Mouse (Mus musculus): ENCODE measurements around the gene Osbpl3. TPM values are rescaled to one million over a fixed set of nuclear protein-coding genes. Genes with fewer than 3 reads are reported as not detected.

Gene Osbpl3
- polyA plus RNA-seq, 1 experiment from 2014 or later, result 15.1 TPM

DNA sequence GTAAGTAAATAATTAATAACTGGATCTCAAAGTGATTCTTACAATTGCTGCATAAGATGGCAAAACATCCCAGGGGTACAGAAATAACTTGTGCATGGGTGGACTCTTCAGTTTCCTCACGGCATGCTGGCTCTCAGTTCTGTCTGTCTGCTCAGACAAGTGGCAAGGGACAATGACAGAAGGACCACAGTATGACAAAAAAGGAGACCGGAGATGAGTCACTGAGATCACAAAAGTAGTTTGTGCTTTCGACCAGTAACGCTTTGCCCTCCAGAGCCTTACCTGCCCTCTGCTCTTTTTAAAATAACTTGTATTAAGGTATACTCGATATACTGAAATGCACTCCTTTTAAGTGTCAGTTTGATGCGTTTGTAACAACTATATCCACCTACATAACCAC is 55.8 kb downstream of the Osbpl3 start:
- no peaks in the 10 kb centered on the region for H3K9me3 ChIP-seq
- H3K27me3 ChIP-seq, result no peaks in the 10 kb centered on the region
- H3K4me3 ChIP-seq, result no peak overlapping the region
- ATAC-seq (ENCODE audit: insufficient number of reproducible peaks, insufficient read depth, low FRiP score, low TSS enrichment, low read depth), result no peak
- H3K27ac ChIP-seq, result no peak overlapping the region
- H3K4me1 ChIP-seq, result peaks cover 15% of the 10 kb centered on the region; the same call in 1 of the 2 replicates
- no peak overlapping the region for H3K9ac ChIP-seq
- WGBS, result 87% methylated on average over 6 of the region's 6 CpGs
- no peak overlapping the region for H3K4me2 ChIP-seq
- H3K36me3 ChIP-seq, result no peaks in the 10 kb centered on the region

- Histone ChIP-seq H3K36me3 (no peaks in the 10 kb centered on the region), H3K4me3 (no peak overlapping the region), H3K4me2 (no peak overlapping the region), H3K9ac (no peak overlapping the region), H3K27me3 (no peaks in the 10 kb centered on the region), H3K4me1 (peaks cover 15% of the 10 kb centered on the region; the same call in 1 of the 2 replicates), H3K27ac (no peak overlapping the region), H3K9me3 (no peaks in the 10 kb centered on the region)
- ATAC-seq (ENCODE audit: insufficient number of reproducible peaks, insufficient read depth, low FRiP score, low TSS enrichment, low read depth), result no peak
- 52% methylated on average over 7 of the region's 7 CpGs for WGBS
These were observed 56.4 kb downstream of the Osbpl3 start for GRCm38 (mm10) chr6:50399427-50400195.

GRCm38 (mm10) chr6:50398324-50398723 is 57.7 kb downstream of the Osbpl3 start:
- ATAC-seq (ENCODE audit: insufficient number of reproducible peaks, insufficient read depth, low FRiP score, low TSS enrichment, low read depth), result no peak
- Histone ChIP-seq H3K36me3 (no peaks in the 10 kb centered on the region), H3K9ac (no peak overlapping the region), H3K27me3 (no peaks in the 10 kb centered on the region), H3K27ac (no peak overlapping the region), H3K9me3 (no peaks in the 10 kb centered on the region), H3K4me3 (no peak overlapping the region), H3K4me1 (peaks cover 12% of the 10 kb centered on the region; the same call in 1 of the 2 replicates), H3K4me2 (no peak overlapping the region)
- 91% methylated on average over 6 of the region's 6 CpGs for WGBS

- Histone ChIP-seq H3K4me3 (no peak overlapping the region), H3K4me2 (no peak overlapping the region), H3K4me1 (peaks cover 12% of the 10 kb centered on the region; the same call in 1 of the 2 replicates), H3K9ac (no peak overlapping the region), H3K27me3 (no peaks in the 10 kb centered on the region), H3K36me3 (no peaks in the 10 kb centered on the region), H3K27ac (no peak overlapping the region), H3K9me3 (no peaks in the 10 kb centered on the region)
- no peak for ATAC-seq (ENCODE audit: insufficient number of reproducible peaks, insufficient read depth, low FRiP score, low TSS enrichment, low read depth)
- 68% methylated on average over 5 of the region's 5 CpGs for WGBS
These were observed 58.9 kb downstream of the Osbpl3 start for GRCm38 (mm10) chr6:50397116-50397515.

DNA sequence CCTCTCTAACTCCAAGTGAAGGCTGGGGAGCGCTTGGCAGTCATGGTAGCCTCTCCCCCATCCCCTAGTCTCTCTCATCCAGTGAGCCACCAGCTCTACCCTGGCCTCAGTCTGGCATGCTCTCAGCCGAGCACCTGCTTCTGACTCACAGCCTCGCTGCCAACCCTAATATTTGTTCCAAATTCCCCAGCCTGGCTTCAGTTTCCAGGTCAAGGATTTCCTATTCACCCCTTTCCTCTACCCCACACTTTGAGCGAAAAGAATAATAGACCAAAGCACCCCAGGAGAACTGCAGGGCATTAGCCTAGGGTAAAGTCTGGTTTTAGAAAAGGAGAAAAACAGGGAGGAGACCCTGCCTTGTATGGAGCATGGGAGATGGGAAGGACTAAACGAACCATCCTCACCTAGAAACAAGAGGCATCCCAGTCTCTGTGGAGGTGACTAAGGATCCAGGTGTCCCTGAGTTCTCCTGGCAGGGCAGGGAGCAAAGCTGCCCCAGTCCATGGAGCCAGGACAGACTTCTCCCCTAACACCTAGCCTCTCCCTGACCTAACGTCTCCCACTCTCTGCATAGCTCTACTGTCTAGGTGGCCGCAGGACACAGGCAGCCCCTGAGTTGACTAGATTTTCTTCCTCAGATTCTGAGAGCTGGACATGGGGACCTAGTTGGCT is 60.2 kb downstream of the Osbpl3 start:
- no peak for ATAC-seq (ENCODE audit: insufficient number of reproducible peaks, insufficient read depth, low FRiP score, low TSS enrichment, low read depth)
- Histone ChIP-seq H3K9me3 (no peaks in the 10 kb centered on the region), H3K27me3 (no peaks in the 10 kb centered on the region), H3K4me2 (no peak overlapping the region), H3K9ac (no peak overlapping the region), H3K4me3 (no peak overlapping the region), H3K36me3 (no peaks in the 10 kb centered on the region), H3K27ac (no peak overlapping the region), H3K4me1 (peaks cover 12% of the 10 kb centered on the region; the same call in 1 of the 2 replicates)
- 69% methylated on average over 7 of the region's 7 CpGs for WGBS

DNA sequence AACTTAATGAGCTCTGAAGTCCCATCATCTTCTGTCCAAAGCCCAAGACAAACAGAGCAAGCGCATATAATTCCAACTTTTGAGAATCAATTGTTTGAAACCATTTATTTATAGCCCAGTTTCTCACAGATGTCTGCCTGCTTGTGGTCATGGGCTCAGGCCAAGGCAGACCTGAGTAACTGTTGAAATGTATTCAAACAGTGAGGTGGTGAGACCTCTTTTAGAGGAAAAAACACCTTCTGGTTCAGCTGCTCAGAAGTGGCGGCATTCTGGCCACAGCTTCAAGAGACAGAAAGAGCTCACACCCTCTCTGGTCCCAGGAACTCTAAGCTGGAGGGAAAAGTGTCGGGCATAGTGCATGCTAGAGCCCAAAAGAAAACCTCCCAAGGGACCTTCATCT is 61.6 kb downstream of the Osbpl3 start:
- H3K4me3 ChIP-seq, result no peak overlapping the region
- no peaks in the 10 kb centered on the region for H3K9me3 ChIP-seq
- H3K4me1 ChIP-seq, result peaks cover 9% of the 10 kb centered on the region; the same call in 1 of the 2 replicates
- H3K9ac ChIP-seq, result no peak overlapping the region
- H3K36me3 ChIP-seq, result no peaks in the 10 kb centered on the region
- WGBS, result 90% methylated on average over 3 of the region's 3 CpGs
- no peaks in the 10 kb centered on the region for H3K27me3 ChIP-seq
- no peak for ATAC-seq (ENCODE audit: insufficient number of reproducible peaks, insufficient read depth, low FRiP score, low TSS enrichment, low read depth)
- no peak overlapping the region for H3K4me2 ChIP-seq
- H3K27ac ChIP-seq, result no peak overlapping the region

GRCm38 (mm10) chr6:50393960-50394359 is 62.0 kb downstream of the Osbpl3 start:
- no peak overlapping the region for H3K9ac ChIP-seq
- H3K4me3 ChIP-seq, result no peak overlapping the region
- no peak for ATAC-seq (ENCODE audit: insufficient number of reproducible peaks, insufficient read depth, low FRiP score, low TSS enrichment, low read depth)
- H3K4me2 ChIP-seq, result no peak overlapping the region
- H3K4me1 ChIP-seq, result peaks cover 7% of the 10 kb centered on the region; the same call in 1 of the 2 replicates
- H3K27me3 ChIP-seq, result no peaks in the 10 kb centered on the region
- no peak overlapping the region for H3K27ac ChIP-seq
- H3K9me3 ChIP-seq, result no peaks in the 10 kb centered on the region
- no peaks in the 10 kb centered on the region for H3K36me3 ChIP-seq
- 88% methylated on average over 8 of the region's 8 CpGs for WGBS

DNA sequence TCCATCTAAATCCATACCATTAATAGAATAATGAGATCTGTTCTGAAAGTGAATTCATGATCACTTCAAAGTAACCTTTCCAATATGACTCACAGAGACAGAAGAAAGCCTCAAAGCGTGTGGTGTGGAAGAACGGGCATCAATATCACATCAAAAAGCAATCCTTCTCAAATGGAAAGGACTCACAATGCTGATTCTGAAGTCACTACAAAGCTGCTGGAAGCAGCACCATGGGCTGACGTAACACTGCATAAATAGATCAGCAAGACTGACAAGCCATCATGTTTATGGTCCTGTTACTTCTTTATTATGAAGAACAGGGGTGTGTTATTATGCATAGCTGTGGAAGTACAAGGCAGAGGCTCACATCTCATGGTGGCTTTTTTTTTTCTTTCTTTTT is 64.0 kb downstream of the Osbpl3 start:
- Histone ChIP-seq H3K9ac (no peak overlapping the region), H3K4me1 (peaks cover 3% of the 10 kb centered on the region; the same call in 1 of the 2 replicates), H3K4me2 (no peak overlapping the region), H3K36me3 (no peaks in the 10 kb centered on the region), H3K27ac (no peak overlapping the region), H3K27me3 (no peaks in the 10 kb centered on the region), H3K4me3 (no peak overlapping the region), H3K9me3 (no peaks in the 10 kb centered on the region)
- ATAC-seq (ENCODE audit: insufficient number of reproducible peaks, insufficient read depth, low FRiP score, low TSS enrichment, low read depth), result no peak
- 92% methylated on average over 3 of the region's 3 CpGs for WGBS

DNA sequence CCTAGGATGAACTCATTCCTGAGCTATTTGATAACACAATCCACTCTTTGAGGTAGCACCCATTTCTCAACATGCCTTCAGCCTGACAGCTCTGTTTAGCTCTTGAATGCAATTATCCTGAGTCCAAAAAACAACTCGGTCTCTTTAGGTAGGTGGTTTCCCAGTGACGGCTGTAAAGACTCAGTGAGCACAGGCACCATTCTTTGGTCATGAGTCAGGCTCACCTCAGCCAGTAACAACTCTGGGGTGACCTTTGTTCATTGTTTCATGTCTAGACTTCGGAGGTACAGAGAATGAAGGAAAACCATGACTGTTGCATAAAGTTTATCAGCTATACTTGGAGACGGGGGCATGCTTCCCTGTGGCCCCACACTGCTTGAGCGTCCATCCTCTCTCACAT is 65.7 kb downstream of the Osbpl3 start:
- Histone ChIP-seq H3K4me2 (no peak overlapping the region), H3K4me1 (no peaks in the 10 kb centered on the region), H3K27ac (no peak overlapping the region), H3K4me3 (no peak overlapping the region), H3K9me3 (no peaks in the 10 kb centered on the region), H3K9ac (no peak overlapping the region), H3K36me3 (no peaks in the 10 kb centered on the region), H3K27me3 (no peaks in the 10 kb centered on the region)
- 74% methylated on average over 5 of the region's 5 CpGs for WGBS
- no peak for ATAC-seq (ENCODE audit: insufficient number of reproducible peaks, insufficient read depth, low FRiP score, low TSS enrichment, low read depth)

- Histone ChIP-seq H3K27me3 (no peaks in the 10 kb centered on the region), H3K4me3 (no peak overlapping the region), H3K9ac (no peak overlapping the region), H3K4me1 (peaks cover 6% of the 10 kb centered on the region), H3K4me2 (no peak overlapping the region), H3K27ac (no peak overlapping the region), H3K9me3 (no peaks in the 10 kb centered on the region), H3K36me3 (no peaks in the 10 kb centered on the region)
- WGBS, result 65% methylated on average over 5 of the region's 5 CpGs
- ATAC-seq (ENCODE audit: insufficient number of reproducible peaks, insufficient read depth, low FRiP score, low TSS enrichment, low read depth), result no peak
These were observed 68.4 kb downstream of the Osbpl3 start for GRCm38 (mm10) chr6:50387629-50388028.

- H3K9me3 ChIP-seq, result no peaks in the 10 kb centered on the region
- no peak overlapping the region for H3K4me2 ChIP-seq
- WGBS, result 77% methylated on average over 4 of the region's 4 CpGs
These were observed 69.5 kb downstream of the Osbpl3 start for GRCm38 (mm10) chr6:50386497-50386896.

DNA sequence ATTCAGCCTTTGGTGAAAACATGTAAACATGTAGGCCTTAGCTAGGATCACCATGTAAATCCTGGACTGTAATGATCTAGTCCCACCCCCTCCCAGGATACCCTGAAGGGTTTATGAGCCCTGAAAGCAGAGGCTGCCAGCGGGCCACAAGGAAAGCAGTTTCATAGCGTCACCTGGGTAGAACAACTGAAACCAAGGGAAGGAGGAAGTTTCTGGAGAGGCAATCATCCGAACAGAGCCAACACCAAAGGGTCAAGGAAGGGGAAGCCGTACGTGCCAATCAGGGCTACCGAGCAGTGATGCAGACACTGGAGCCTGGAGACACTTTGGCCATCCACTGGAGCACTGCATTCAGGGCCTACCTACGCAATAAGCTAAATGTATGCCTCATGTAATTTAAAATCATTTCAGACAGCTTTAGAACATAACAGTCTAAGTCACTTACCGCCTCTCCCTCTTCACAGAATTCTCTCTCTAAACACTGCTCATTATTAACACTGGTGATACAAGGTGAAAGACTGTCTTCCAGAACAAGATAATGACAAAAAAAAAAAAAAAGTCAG is 70.5 kb downstream of the Osbpl3 start:
- no peak overlapping the region for H3K4me3 ChIP-seq
- H3K4me1 ChIP-seq, result peaks cover 24% of the 10 kb centered on the region
- no peak overlapping the region for H3K9ac ChIP-seq
- 92% methylated on average over 8 of the region's 8 CpGs for WGBS
- ATAC-seq (ENCODE audit: insufficient number of reproducible peaks, insufficient read depth, low FRiP score, low TSS enrichment, low read depth), result no peak
- H3K36me3 ChIP-seq, result no peaks in the 10 kb centered on the region
- no peaks in the 10 kb centered on the region for H3K27me3 ChIP-seq
- no peak overlapping the region for H3K4me2 ChIP-seq
- no peak overlapping the region for H3K27ac ChIP-seq
- no peaks in the 10 kb centered on the region for H3K9me3 ChIP-seq

More at GRCm38 (mm10) chr6:50386497-50386896, 69.5 kb downstream of the Osbpl3 start:
- no peak overlapping the region for H3K9ac ChIP-seq
- no peak overlapping the region for H3K4me3 ChIP-seq
- H3K4me1 ChIP-seq, result peaks cover 16% of the 10 kb centered on the region
- no peak overlapping the region for H3K27ac ChIP-seq
- no peaks in the 10 kb centered on the region for H3K36me3 ChIP-seq
- H3K27me3 ChIP-seq, result no peaks in the 10 kb centered on the region
- no peak for ATAC-seq (ENCODE audit: insufficient number of reproducible peaks, insufficient read depth, low FRiP score, low TSS enrichment, low read depth)
